Mouse (Mus musculus): ENCODE data around the gene Tgfb1.
A peak's percentile ranks its signal among the peaks of the same experiment; 100 is the strongest.

Tgfb1 gene

GRCm38 (mm10) chr7:25729396-25729795 is 42.6 kb downstream of the Tgfb1 start:
- no peak for DNase-seq (ENCODE audit: inconsistent age in 2 of 2, low spot score in 1 of 2)

GRCm38 (mm10) chr7:25729862-25730261 is 43.1 kb downstream of the Tgfb1 start:
- DNase-seq (ENCODE audit: inconsistent age in 2 of 2, low spot score in 1 of 2): peak in 1 of 2 experiments; percentile 66

GRCm38 (mm10) chr7:25731294-25732055 is 44.7 kb downstream of the Tgfb1 start:
- no peak for DNase-seq (ENCODE audit: inconsistent age in 2 of 2, low spot score in 1 of 2)

- no peak for DNase-seq (ENCODE audit: inconsistent age in 2 of 2, low spot score in 1 of 2)
These were observed 48.2 kb downstream of the Tgfb1 start for GRCm38 (mm10) chr7:25734991-25735390.

GRCm38 (mm10) chr7:25736920-25737319 is 50.1 kb downstream of the Tgfb1 start:
- no peak for DNase-seq (ENCODE audit: inconsistent age in 2 of 2, low spot score in 1 of 2)

- DNase-seq (ENCODE audit: inconsistent age in 2 of 2, low spot score in 1 of 2): no peak
These were observed 51.5 kb downstream of the Tgfb1 start for GRCm38 (mm10) chr7:25738277-25738676.

GRCm38 (mm10) chr7:25746844-25747243 is 60.0 kb downstream of the Tgfb1 start:
- no peak for DNase-seq (ENCODE audit: inconsistent age in 2 of 2, low spot score in 1 of 2)

GRCm38 (mm10) chr7:25753076-25753475 is 66.3 kb downstream of the Tgfb1 start:
- no peak for DNase-seq (ENCODE audit: inconsistent age in 2 of 2, low spot score in 1 of 2)

GRCm38 (mm10) chr7:25753643-25754438 is 67.0 kb downstream of the Tgfb1 start:
- DNase-seq (ENCODE audit: inconsistent age in 2 of 2, low spot score in 1 of 2): no peak

GRCm38 (mm10) chr7:25754439-25754737 is 67.6 kb downstream of the Tgfb1 start:
- no peak for DNase-seq (ENCODE audit: inconsistent age in 2 of 2, low spot score in 1 of 2)

Measured in adrenal gland, adult (tissue).